Mouse (Mus musculus) CD8-positive naive resting alpha-beta T cell, adult 57 days (primary cell): ENCODE results near the gene Aox2. TPM values are rescaled to one million over a fixed set of nuclear protein-coding genes. Genes with fewer than 3 reads are reported as not detected.

Experiments used
- total RNA-seq: library from RNA; stranded (reverse); gene quantifications from one replicate; pipeline ENCODE4 v1.2.4, GENCODE M21; 2023

The Aox2 gene
- 0.15 TPM for total RNA-seq

DNA sequence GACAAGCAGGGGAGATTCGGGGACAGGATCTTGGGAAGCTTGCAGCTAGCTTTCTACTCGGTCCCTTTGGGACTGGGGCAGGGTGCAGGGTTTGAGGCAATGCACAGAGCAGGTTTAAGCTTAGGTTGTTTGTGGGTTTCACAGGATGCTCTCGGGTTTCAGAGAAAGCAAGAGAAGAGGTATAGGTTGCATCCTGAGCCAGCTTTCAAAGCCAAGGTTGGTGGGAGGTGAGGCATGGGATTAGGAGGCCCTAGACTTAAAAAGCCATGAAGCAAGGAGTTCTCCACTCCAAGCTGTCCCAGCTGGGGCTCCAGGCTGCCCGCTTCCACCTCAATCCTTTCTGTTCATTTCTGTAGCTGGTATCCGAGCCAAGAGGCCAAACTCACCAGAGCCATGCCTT is at the start of gene Aox2:
Gene Aox2 (plus strand): TSS at position 301 of the 400 bp plus-strand sequence.

GRCm38 (mm10) chr1:58392652-58393283 is 114.6 kb downstream of the Aox2 start, which contains the start of gene Bzw1:
TSS of gene Bzw1 (plus strand) at chr1:58392898.

GRCm38 (mm10) chr1:58423371-58424248 is 145.5 kb downstream of the Aox2 start, which contains the start of gene Clk1:
TSS of gene Clk1 (minus strand) at chr1:58424066.

Other genes starting within 250 kb of the Aox2 start
- gene Aox1, start 248.4 kb upstream of the Aox2 start, total RNA-seq = not detected
- not detected for gene Aox3, start 165.2 kb upstream of the Aox2 start, total RNA-seq
- not detected for gene Aox4, start 67.9 kb upstream of the Aox2 start, total RNA-seq
- gene Bzw1, start 114.6 kb downstream of the Aox2 start, total RNA-seq = 170 TPM
- gene Clk1, start 145.7 kb downstream of the Aox2 start, total RNA-seq = 1,356 TPM
- gene Nif3l1, start 166.8 kb downstream of the Aox2 start, total RNA-seq = 28.0 TPM
- 51.9 TPM for gene Ppil3, start 167.2 kb downstream of the Aox2 start, total RNA-seq
- gene Orc2, start 226.8 kb downstream of the Aox2 start, total RNA-seq = 31.2 TPM